Mouse (Mus musculus) cerebellum, adult 2 months (tissue): ENCODE data around the gene Cyb561d1.

Experiments
- CTCF ChIP-seq: fragments of 200-500 bp; IDR thresholded peaks from 2 replicates; pipeline ENCODE4 v1.5.1; 2011; ENCODE audit warnings: low read depth, mild to moderate bottlenecking, control low read depth, low read length, moderate library complexity, borderline replicate concordance; ENCODE audit not compliant: insufficient read depth
- POLR2A ChIP-seq: fragments of 200-500 bp; IDR thresholded peaks from 2 replicates; pipeline ENCODE4 v1.6.1; 2011; ENCODE audit warnings: low read length, control low read depth, borderline replicate concordance; ENCODE audit not compliant: insufficient read depth

GRCm38 (mm10) chr3:108188716-108189490 is 12.1 kb downstream of the Cyb561d1 start:
- TF ChIP-seq CTCF: no peak
- no peak for TF ChIP-seq POLR2A
